Mouse (Mus musculus) liver, embryonic 12.5 days (tissue): ENCODE measurements around the gene Kmt2a. TPM values are rescaled to one million over a fixed set of nuclear protein-coding genes. Genes with fewer than 3 reads are reported as not detected.

Experiments used
- ATAC-seq: fragments of 200-750 bp; cut with Nextera tagmentation; 2 replicates; pipeline ENCODE4 v1.8.0; 2017; ENCODE audit warnings: moderate number of reproducible peaks, mild to moderate bottlenecking, moderate library complexity
- H3K27ac ChIP-seq: fragments of 300-500 bp; sonication (generic); 2 replicates; pipeline ENCODE4 v1.5.1; 2016; ENCODE audit warnings: mild to moderate bottlenecking
- H3K27me3 ChIP-seq: fragments of 300-500 bp; sonication (generic); replicated peaks from 2 replicates; pipeline ENCODE4 v1.6.1; 2016; ENCODE audit warnings: mild to moderate bottlenecking, moderate library complexity
- H3K36me3 ChIP-seq: fragments of 300-500 bp; sonication (generic); 2 replicates; pipeline ENCODE4 v1.6.1; 2016; ENCODE audit warnings: mild to moderate bottlenecking, moderate library complexity
- H3K4me1 ChIP-seq: fragments of 300-500 bp; sonication (generic); 2 replicates; pipeline ENCODE4 v1.6.1; 2016
- H3K4me2 ChIP-seq: fragments of 300-500 bp; sonication (generic); 2 replicates; pipeline ENCODE4 v1.6.1; 2016; ENCODE audit warnings: mild to moderate bottlenecking, moderate library complexity
- H3K4me3 ChIP-seq: fragments of 300-500 bp; sonication (generic); 2 replicates; pipeline ENCODE4 v1.5.1; 2016; ENCODE audit warnings: mild to moderate bottlenecking, moderate library complexity
- H3K9ac ChIP-seq: fragments of 300-500 bp; sonication (generic); 2 replicates; pipeline ENCODE4 v1.6.1; 2016; ENCODE audit warnings: mild to moderate bottlenecking, moderate library complexity
- H3K9me3 ChIP-seq: fragments of 300-500 bp; sonication (generic); replicated peaks from 2 replicates; pipeline ENCODE4 v1.6.1; 2016; ENCODE audit warnings: mild to moderate bottlenecking, moderate library complexity
- WGBS: fragments of 180-500 bp; shearing (Covaris S2); methylation state at CpG from one replicate; pipeline ENCODE4 v1.1.7; 2016; ENCODE audit not compliant: insufficient replicate concordance; 5-methylcytosine and 5-hydroxymethylcytosine counted together
- polyA plus RNA-seq: library from polyadenylated mRNA; unstranded; fragments of >200 nt; fragmentation: Nextera tagmentation; extraction: Ambion mirVana; gene quantifications from 2 replicates; pipeline ENCODE4 v1.2.1, GENCODE M21; 2016

Kmt2a gene
- polyA plus RNA-seq, 1 experiment from 2014 or later, result 8.4 TPM

DNA sequence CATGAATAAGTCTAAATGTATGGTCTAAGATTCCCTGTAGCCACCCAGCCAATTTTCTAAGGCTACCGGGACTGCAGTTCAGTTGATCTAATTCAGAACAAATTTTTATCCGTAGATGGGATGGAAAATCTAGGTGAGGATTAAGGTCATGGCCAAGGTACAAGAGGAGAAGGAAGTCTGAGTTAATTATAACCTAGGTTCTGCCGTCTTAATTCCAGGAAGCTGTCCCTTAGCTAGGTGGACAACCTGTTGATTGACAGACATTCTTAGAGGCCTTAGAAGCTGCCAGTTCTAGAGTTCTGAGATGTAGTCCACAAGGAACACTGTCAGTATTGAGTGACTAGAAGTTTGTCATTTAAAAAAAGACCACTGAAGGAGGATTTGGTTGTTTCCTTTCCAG is 18.6 kb upstream of the Kmt2a start:
- no peak overlapping the region for H3K27ac ChIP-seq
- H3K9ac ChIP-seq, result no peak overlapping the region
- no peaks in the 10 kb centered on the region for H3K36me3 ChIP-seq
- H3K4me2 ChIP-seq, result no peak overlapping the region
- 60% methylated on average over 3 of the region's 3 CpGs for WGBS
- no peaks in the 10 kb centered on the region for H3K9me3 ChIP-seq
- H3K4me1 ChIP-seq, result no peaks in the 10 kb centered on the region
- H3K4me3 ChIP-seq, result no peak overlapping the region
- ATAC-seq, result no peak
- H3K27me3 ChIP-seq, result 0 out of 2 replicates have a peak, but pooled peaks cover 3% of the 10 kb centered on the region

- H3K9ac ChIP-seq, result no peak overlapping the region
- H3K36me3 ChIP-seq, result no peaks in the 10 kb centered on the region
- 61% methylated on average over 4 of the region's 4 CpGs for WGBS
- H3K27me3 ChIP-seq, result 0 out of 2 replicates have a peak, but pooled peaks cover 3% of the 10 kb centered on the region
- H3K4me3 ChIP-seq, result no peak overlapping the region
- no peak overlapping the region for H3K4me2 ChIP-seq
- peaks cover 12% of the 10 kb centered on the region for H3K4me1 ChIP-seq
- ATAC-seq, result no peak
- H3K9me3 ChIP-seq, result no peaks in the 10 kb centered on the region
- no peak overlapping the region for H3K27ac ChIP-seq
Measured at GRCm38 (mm10) chr9:44897024-44897423, 15.9 kb upstream of the Kmt2a start.

GRCm38 (mm10) chr9:44892664-44893063 is 11.6 kb upstream of the Kmt2a start:
- Histone ChIP-seq H3K4me1 (peaks cover 19% of the 10 kb centered on the region), H3K9me3 (no peaks in the 10 kb centered on the region), H3K4me3 (no peak overlapping the region), H3K36me3 (no peaks in the 10 kb centered on the region), H3K27ac (no peak overlapping the region), H3K27me3 (0 out of 2 replicates have a peak, but pooled peaks cover 2% of the 10 kb centered on the region), H3K4me2 (no peak overlapping the region), H3K9ac (no peak overlapping the region)
- ATAC-seq, result no peak
- 15% methylated on average over 3 of the region's 3 CpGs for WGBS

DNA sequence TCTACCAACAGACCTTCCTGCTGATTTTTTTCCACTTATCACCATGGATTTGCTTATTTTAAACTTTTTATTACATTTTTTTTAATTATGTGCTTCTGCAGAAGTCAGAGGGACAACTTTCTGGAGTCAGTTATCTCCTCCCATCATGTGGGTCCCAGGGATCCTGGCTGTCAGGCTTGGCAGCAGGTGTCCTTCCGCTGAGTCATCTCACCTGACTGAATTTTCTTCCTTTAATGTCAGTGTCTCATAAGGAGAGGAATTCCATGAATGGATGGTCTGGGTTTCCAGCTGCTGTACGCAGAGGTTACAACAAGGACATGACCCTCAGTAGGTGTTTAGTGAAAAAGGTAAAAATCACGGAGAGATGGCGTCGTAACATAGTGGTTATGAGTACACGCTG is 10.1 kb upstream of the Kmt2a start:
- Histone ChIP-seq H3K36me3 (no peaks in the 10 kb centered on the region), H3K4me3 (no peak overlapping the region), H3K27ac (no peak overlapping the region), H3K27me3 (peaks cover 7% of the 10 kb centered on the region; the same call in 1 of the 2 replicates), H3K4me1 (peaks cover 19% of the 10 kb centered on the region), H3K9ac (no peak overlapping the region), H3K9me3 (no peaks in the 10 kb centered on the region), H3K4me2 (no peak overlapping the region)
- ATAC-seq, result no peak
- WGBS, result 82% methylated on average over 6 of the region's 6 CpGs

DNA sequence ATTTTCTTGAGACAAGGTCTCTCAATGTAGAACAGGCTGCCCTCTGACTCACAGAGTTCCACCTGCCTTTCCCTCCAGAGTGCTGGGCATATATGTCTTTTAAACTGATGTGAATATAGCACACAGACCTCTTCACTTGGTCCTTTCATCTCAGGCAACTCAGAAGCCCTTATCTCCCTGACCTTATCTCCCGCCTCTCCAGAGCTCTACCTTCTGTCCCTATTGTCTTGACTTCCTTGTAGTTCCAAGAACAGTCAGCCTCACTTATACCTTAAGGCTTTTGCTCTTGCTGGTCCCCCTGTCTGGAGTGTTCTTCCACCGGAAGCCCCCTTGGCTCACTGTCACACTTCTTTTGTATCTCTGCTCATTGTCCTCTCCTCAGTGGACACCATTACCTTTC is 9.0 kb upstream of the Kmt2a start:
- no peaks in the 10 kb centered on the region for H3K9me3 ChIP-seq
- no peak overlapping the region for H3K9ac ChIP-seq
- peaks cover 16% of the 10 kb centered on the region; the same call in 1 of the 2 replicates for H3K27me3 ChIP-seq
- H3K4me2 ChIP-seq, result no peak overlapping the region
- ATAC-seq, result no peak
- WGBS, result 31% methylated on average over 2 of the region's 2 CpGs
- no peak overlapping the region for H3K27ac ChIP-seq
- peaks cover 19% of the 10 kb centered on the region for H3K4me1 ChIP-seq
- no peaks in the 10 kb centered on the region for H3K36me3 ChIP-seq
- no peak overlapping the region for H3K4me3 ChIP-seq

DNA sequence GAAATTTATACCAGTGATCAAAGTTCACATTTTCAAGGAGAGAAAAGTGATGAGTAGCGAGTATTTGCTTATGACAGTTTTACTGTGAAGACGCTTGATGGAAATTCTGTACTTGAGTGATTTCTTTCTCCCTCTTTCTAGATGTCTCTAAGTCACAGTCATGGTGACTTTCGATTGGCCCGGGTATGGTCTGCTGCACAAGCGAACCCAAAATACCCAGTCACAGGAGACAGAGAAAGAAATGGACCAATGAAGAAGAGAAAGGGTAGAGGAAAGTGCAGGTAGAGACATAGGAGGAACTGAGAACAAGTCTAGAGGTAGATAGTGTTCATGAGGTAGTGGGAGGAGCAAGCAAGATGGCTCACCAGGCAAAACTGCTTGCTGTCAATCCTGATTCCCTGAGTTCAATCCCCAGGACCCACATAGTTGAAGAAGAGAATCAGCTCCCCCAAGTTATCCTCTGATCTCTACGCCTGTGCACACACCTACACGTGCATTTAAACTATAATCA is 7.1 kb upstream of the Kmt2a start:
- H3K4me1 ChIP-seq, result peaks cover 17% of the 10 kb centered on the region
- 77% methylated on average over 7 of the region's 7 CpGs for WGBS

DNA sequence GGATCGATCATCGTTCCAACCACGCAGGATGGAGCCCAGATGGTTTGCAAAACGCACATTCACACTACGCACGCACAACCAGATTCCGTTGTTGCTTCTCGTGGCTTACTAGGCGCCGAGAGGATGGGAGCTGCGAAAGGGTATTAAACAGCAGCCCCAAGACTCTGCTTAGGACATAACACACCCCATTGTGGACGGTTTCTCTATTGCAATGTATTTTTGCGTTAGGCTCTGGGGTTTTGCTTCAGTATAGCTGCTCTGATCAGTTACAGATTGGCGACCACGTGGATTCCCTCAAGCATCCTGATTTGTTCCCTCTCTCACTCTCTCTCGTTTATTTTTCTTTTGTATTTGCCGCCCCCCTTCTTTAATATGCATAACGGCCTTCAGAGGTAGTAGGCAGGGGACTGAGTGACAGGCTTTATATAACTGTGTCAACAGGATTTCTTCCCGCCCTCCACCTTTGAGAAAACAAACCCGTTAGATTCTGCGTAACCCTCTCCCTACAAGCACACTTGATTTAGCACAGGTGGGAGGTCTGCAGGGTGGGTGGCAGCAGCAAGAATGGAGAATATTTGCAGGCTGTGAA is 2.0 kb upstream of the Kmt2a start:
- WGBS, result 3% methylated on average over 21 of the region's 21 CpGs
- Histone ChIP-seq H3K4me1 (peaks cover 41% of the 10 kb centered on the region), H3K27ac (no peak overlapping the region; the same call in 1 of the 2 replicates), H3K4me2 (peak overlapping the region; percentile 99), H3K9me3 (no peaks in the 10 kb centered on the region), H3K9ac (peak overlapping the region; percentile 83), H3K36me3 (peaks cover 3% of the 10 kb centered on the region), H3K27me3 (peaks cover 31% of the 10 kb centered on the region), H3K4me3 (peak overlapping the region; percentile 96)
- ATAC-seq, result no peak

More for the DNA sequence above, 7.1 kb upstream of the Kmt2a start:
- Histone ChIP-seq H3K36me3 (no peaks in the 10 kb centered on the region), H3K9me3 (no peaks in the 10 kb centered on the region), H3K9ac (no peak overlapping the region), H3K4me3 (no peak overlapping the region), H3K27me3 (peaks cover 29% of the 10 kb centered on the region), H3K27ac (no peak overlapping the region), H3K4me2 (no peak overlapping the region)
- no peak for ATAC-seq

DNA sequence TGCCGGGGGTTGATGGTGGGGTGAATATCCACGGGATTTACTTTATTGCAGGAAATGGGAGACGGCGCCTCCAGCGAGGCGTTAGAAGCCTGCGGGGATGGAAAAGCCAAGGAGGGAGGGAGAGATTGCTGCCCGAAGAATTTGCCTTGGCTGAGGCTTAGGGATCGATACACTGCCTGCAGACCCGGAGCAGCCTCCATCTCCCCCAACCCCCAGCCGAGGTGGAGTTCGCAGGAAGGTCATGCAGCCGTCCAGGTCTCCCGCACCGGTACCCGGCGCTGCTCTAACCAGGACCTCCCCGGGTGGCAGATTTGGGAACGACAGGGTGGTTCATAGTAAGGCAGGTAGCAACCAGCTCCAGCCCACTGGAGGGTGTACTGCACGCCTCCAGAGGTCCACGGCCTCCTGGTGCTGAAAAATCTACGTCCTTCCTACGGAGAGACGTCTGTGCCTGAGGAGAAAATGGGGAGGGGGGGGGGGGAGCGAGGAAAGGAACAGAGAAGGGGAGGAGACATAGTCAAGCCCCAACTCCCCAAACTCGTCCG is 1.4 kb upstream of the Kmt2a start:
- H3K4me1 ChIP-seq, result peaks cover 46% of the 10 kb centered on the region
- ATAC-seq, result peak; percentile 30; the same call in 1 of the 2 replicates
- peak overlapping the region; percentile 91; the same call in 1 of the 2 replicates for H3K27ac ChIP-seq

GRCm38 (mm10) chr9:44881941-44882435 is 892 bp upstream of the Kmt2a start:
- Histone ChIP-seq H3K4me1 (peaks cover 52% of the 10 kb centered on the region), H3K27ac (peak overlapping the region; percentile 91), H3K4me3 (peak overlapping the region; percentile 96), H3K4me2 (peak overlapping the region; percentile 99), H3K36me3 (peaks cover 13% of the 10 kb centered on the region), H3K27me3 (peaks cover 29% of the 10 kb centered on the region), H3K9me3 (no peaks in the 10 kb centered on the region), H3K9ac (peak overlapping the region; percentile 83)
- ATAC-seq, result peak; percentile 54
- under 1% methylated on average over 29 of the region's 29 CpGs for WGBS

More for the DNA sequence above, 1.4 kb upstream of the Kmt2a start:
- Histone ChIP-seq H3K9me3 (no peaks in the 10 kb centered on the region), H3K9ac (peak overlapping the region; percentile 83), H3K4me2 (peak overlapping the region; percentile 99), H3K4me3 (peak overlapping the region; percentile 96), H3K36me3 (peaks cover 8% of the 10 kb centered on the region), H3K27me3 (peaks cover 31% of the 10 kb centered on the region)
- WGBS, result under 1% methylated on average over 26 of the region's 27 CpGs

DNA sequence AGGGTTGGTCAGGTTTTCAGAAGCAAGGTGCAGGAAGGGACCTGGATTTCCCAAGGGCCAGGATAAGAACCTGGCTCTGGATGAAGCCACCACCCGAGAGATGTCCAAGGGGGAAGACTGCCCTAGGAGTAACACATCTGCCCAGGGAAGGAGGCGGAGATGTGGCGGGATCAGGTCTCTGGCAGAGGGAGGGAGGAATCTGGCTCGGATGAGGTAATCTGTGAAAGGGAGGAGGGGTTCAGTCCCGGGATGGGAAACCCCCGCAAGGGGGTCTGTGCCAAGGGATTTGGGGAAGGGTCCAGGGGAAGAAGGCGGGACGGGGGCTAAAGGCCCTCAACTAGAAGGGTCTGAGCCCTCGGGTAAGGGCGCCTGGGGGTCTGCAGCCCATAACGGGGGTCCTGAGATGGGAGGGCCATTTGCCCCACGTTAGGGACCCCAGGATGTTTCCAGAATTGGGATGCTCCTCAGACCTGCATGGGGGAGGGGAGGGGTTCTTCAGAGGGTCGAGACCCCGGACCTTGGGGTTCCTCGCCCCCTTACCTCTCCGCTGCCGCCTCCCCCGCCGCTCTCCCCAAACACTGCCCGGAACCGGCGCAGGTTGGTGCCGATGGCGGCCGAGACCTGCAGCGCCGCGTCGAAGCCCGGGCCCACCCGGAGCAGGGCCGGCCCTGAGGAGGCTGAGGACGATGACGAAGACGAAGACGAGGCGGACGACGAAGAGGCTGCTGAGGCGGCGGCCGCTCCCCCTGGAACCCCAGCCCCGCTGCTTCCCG is 601 bp downstream of the Kmt2a start:
- under 1% methylated on average over 36 of the region's 44 CpGs for WGBS
- H3K4me1 ChIP-seq, result peaks cover 63% of the 10 kb centered on the region

DNA sequence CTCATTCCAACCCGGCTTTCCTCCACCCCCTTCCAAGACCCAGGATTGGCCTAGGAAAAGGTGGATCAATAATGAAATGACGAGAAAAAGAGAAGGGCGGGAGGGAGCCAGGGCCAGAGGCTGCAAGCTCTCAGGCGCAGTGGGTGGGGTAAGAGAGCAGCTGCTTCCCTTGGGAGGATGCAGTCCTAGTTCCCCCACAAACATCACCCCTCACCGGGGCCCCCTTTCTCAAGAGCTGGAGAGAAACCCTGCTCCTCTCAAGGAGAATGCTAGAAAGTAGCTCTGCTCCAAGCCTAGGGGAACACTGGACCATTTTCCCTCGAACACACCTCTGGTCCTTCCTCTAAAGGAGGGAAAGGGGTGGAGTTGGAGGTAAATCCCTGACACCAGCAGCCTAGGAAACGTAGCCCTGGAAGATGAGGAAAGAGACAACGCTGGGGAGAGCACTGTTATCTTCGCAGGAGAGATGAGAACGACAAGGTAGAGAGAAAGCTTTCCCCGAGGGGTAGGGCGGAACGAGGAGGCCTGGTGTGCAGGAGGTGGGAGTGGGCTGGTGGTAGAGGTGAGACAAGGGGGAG is 1.3 kb downstream of the Kmt2a start:
- peak overlapping the region; percentile 99 for H3K4me2 ChIP-seq
- H3K9ac ChIP-seq, result peak overlapping the region; percentile 95
- peaks cover 13% of the 10 kb centered on the region for H3K27me3 ChIP-seq
- peak overlapping the region; percentile 91 for H3K27ac ChIP-seq
- H3K4me1 ChIP-seq, result peaks cover 66% of the 10 kb centered on the region
- peak overlapping the region; percentile 96 for H3K4me3 ChIP-seq
- no peaks in the 10 kb centered on the region for H3K9me3 ChIP-seq
- WGBS, result under 1% methylated on average over 13 of the region's 13 CpGs
- ATAC-seq, result no peak
- peaks cover 18% of the 10 kb centered on the region for H3K36me3 ChIP-seq

More for the DNA sequence above, 601 bp downstream of the Kmt2a start:
- peak; percentile 24 for ATAC-seq
- Histone ChIP-seq H3K36me3 (peaks cover 18% of the 10 kb centered on the region), H3K27me3 (peaks cover 18% of the 10 kb centered on the region), H3K9ac (peak overlapping the region; percentile 95), H3K4me2 (peak overlapping the region; percentile 99), H3K4me3 (peak overlapping the region; percentile 96), H3K9me3 (no peaks in the 10 kb centered on the region), H3K27ac (peak overlapping the region; percentile 91)
